Mouse (Mus musculus) lung, adult 2 months (tissue): ENCODE measurements around the gene Parvb.

Source experiments
- CTCF ChIP-seq: fragments of 200-500 bp; IDR thresholded peaks from 2 replicates; pipeline ENCODE4 v1.5.1; 2011; ENCODE audit warnings: mild to moderate bottlenecking, low read length, control low read depth; ENCODE audit not compliant: insufficient read depth
- POLR2A ChIP-seq: fragments of 200-500 bp; IDR thresholded peaks from 2 replicates; pipeline ENCODE4 v1.6.1; 2011; ENCODE audit warnings: low read depth, mild to moderate bottlenecking, control low read depth, low read length, borderline replicate concordance; ENCODE audit errors: extremely low read depth

GRCm38 (mm10) chr15:84230661-84231060 lies 1.2 kb upstream of the Parvb start:
- no peak for TF ChIP-seq CTCF
- TF ChIP-seq POLR2A, result no peak
